In the genomic region with DNA sequence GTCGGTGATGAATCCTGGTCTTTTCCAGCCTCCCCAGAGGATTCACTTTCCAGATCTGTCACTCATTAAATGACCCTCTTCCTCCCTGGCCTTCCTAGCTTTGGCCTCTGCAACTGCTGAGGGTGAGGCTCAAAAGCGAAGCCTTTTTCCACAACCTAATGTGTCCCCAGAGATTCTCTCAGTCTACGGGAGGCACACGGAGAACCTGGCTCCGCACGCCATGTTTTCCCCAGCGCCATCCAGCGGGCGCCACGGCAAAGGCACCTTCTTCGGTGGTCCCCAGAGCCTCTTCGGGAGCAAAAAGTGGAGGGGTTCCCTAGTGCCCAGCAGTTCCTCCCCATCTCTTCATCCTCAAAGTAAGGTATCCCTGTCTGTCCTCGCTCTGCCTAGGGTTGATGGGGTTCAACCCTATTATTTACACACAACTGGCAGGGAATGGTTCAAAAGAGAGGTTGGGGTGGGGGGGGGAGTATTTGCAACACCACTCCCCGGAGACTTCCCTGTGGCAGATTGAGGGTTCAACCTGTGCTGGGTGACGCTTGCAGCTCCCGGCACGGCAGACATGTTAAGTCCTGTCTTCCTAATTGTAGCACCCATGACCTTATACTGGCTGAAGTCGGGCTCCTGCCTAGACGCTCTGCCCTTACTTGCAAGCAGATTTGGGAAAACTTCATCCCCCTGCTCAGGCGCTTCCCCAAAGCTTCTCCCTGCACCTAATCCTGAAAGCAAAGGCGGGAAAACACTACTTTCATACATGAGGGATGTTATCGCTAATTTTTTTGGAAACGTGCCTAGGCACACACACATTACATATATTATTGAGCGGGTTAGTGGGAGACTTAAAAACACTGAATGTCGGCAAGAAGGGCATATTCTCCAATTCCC, we compare ENCODE assay signal across 15 mouse cellular contexts. TPM values are rescaled to one million over a fixed set of nuclear protein-coding genes. Genes with fewer than 3 reads are reported as not detected.
DNase-seq lines count a peak whose midpoint lies in the region; ATAC-seq and TF ChIP-seq lines count a peak whose summit lies in the region.
"Had no signal": no experiment of that assay in that cellular context is flagged by ENCODE, and none has a peak within 500 bp of the region (broad histone marks: within the 10 kb centered on the region; RNA-seq: fewer than 3 reads in every experiment).

No protein-coding gene starts in this region.

- no peak overlapping the region for H3K4me3 ChIP-seq in hindbrain, embryonic 10.5 days
- H3K4me3 ChIP-seq in hindbrain, embryonic 13.5 days, result no peak overlapping the region
- H3K4me3 ChIP-seq in lung, postnatal 0 days (ENCODE audit: low read depth, low read length), result no peak overlapping the region
- no peak overlapping the region for H3K4me3 ChIP-seq in liver, embryonic 12.5 days

- peak; percentile 35 for DNase-seq in hindbrain, embryonic 10.5 days (ENCODE audit: low spot score)
- no peak for DNase-seq in lung, postnatal 0 days (ENCODE audit: low spot score)
- no peak for DNase-seq in lung, postnatal 14 days
- DNase-seq in brain, embryonic 14.5 days (ENCODE audit: low read depth), result no peak
- no peak for DNase-seq in adrenal gland, adult 8-10 months
- DNase-seq in layer of hippocampus, postnatal 10 days (ENCODE audit: low spot score in 2 of 2), result no peak
- DNase-seq: B cell, adult 2 months; heart, adult 18-20 months; heart, postnatal 14 days; kidney, adult 8-10 months; thymus, postnatal 36 days had no signal

- no peak overlapping the region for H3K4me2 ChIP-seq in hindbrain, embryonic 13.5 days
- H3K4me2 ChIP-seq in lung, postnatal 0 days (replicated peaks; ENCODE audit: low read depth, low read length), result no peak overlapping the region
- peak overlapping the region; percentile 18; the same call in 1 of the 2 replicates for H3K4me2 ChIP-seq in liver, embryonic 12.5 days

- peaks cover 100% of the 10 kb centered on the region for H3K27me3 ChIP-seq in hindbrain, embryonic 10.5 days (ENCODE audit: insufficient read depth, poor library complexity, severe bottlenecking)
- H3K27me3 ChIP-seq in hindbrain, embryonic 13.5 days, result peaks cover 100% of the 10 kb centered on the region
- peaks cover 39% of the 10 kb centered on the region for H3K27me3 ChIP-seq in lung, postnatal 0 days (replicated peaks; ENCODE audit: insufficient read depth, low read length)
- peaks cover 100% of the 10 kb centered on the region for H3K27me3 ChIP-seq in liver, embryonic 12.5 days (replicated peaks)

- no peaks in the 10 kb centered on the region for H3K9me3 ChIP-seq in hindbrain, embryonic 10.5 days
- H3K9me3 ChIP-seq in hindbrain, embryonic 13.5 days, result no peaks in the 10 kb centered on the region
- no peaks in the 10 kb centered on the region for H3K9me3 ChIP-seq in lung, postnatal 0 days (ENCODE audit: low read length)
- H3K9me3 ChIP-seq in liver, embryonic 12.5 days (replicated peaks), result no peaks in the 10 kb centered on the region

- H3K9ac ChIP-seq in hindbrain, embryonic 13.5 days, result no peak overlapping the region
- no peak overlapping the region for H3K9ac ChIP-seq in lung, postnatal 0 days (replicated peaks; ENCODE audit: low read depth)
- H3K9ac ChIP-seq in liver, embryonic 12.5 days, result no peak overlapping the region

- under 1% methylated on average over 25 of the region's 25 CpGs for WGBS in hindbrain, embryonic 10.5 days
- 2% methylated on average over 25 of the region's 25 CpGs for WGBS in hindbrain, embryonic 13.5 days
- 21% methylated on average over 24 of the region's 25 CpGs for WGBS in lung, postnatal 0 days
- WGBS in liver, embryonic 12.5 days (ENCODE audit: insufficient replicate concordance), result 5% methylated on average over 25 of the region's 25 CpGs

- TF ChIP-seq CTCF in lung, postnatal 0 days (IDR thresholded peaks at IDR 0.05), result peak; percentile 25; the same call in 1 of the 2 replicates
- 0 out of 2 replicates have a peak, but pooled peaks have one; percentile 5 for TF ChIP-seq CTCF in brain, embryonic 14.5 days (IDR thresholded peaks at IDR 0.05; ENCODE audit: borderline replicate concordance, extremely low read depth, insufficient read depth, insufficient read length)

- H3K4me1 ChIP-seq in hindbrain, embryonic 10.5 days (replicated peaks), result peaks cover 5% of the 10 kb centered on the region; the same call in 1 of the 2 replicates
- H3K4me1 ChIP-seq in hindbrain, embryonic 13.5 days (replicated peaks), result peaks cover 5% of the 10 kb centered on the region; the same call in 1 of the 2 replicates
- H3K4me1 ChIP-seq in lung, postnatal 0 days (ENCODE audit: insufficient read depth, low read depth, low read length), result peaks cover 3% of the 10 kb centered on the region; the same call in 1 of the 2 replicates
- no peaks in the 10 kb centered on the region for H3K4me1 ChIP-seq in liver, embryonic 12.5 days

- ATAC-seq in hindbrain, embryonic 13.5 days (ENCODE audit: low FRiP score), result no peak
- no peak for ATAC-seq in lung, postnatal 0 days
- ATAC-seq in liver, embryonic 12.5 days, result no peak

- H3K36me3 ChIP-seq in hindbrain, embryonic 10.5 days, result no peaks in the 10 kb centered on the region
- H3K36me3 ChIP-seq in hindbrain, embryonic 13.5 days, result no peaks in the 10 kb centered on the region
- no peaks in the 10 kb centered on the region for H3K36me3 ChIP-seq in lung, postnatal 0 days (ENCODE audit: insufficient read depth, low read length)
- no peaks in the 10 kb centered on the region for H3K36me3 ChIP-seq in liver, embryonic 12.5 days

- TF ChIP-seq POLR2A in brain, embryonic 14.5 days (IDR thresholded peaks at IDR 0.05; ENCODE audit: borderline replicate concordance, extremely low read depth, insufficient read depth, insufficient read length, poor library complexity, severe bottlenecking), result no peak

- no peak overlapping the region for H3K27ac ChIP-seq in hindbrain, embryonic 10.5 days
- no peak overlapping the region for H3K27ac ChIP-seq in hindbrain, embryonic 13.5 days
- no peak overlapping the region for H3K27ac ChIP-seq in lung, postnatal 0 days (ENCODE audit: low read length)
- H3K27ac ChIP-seq in liver, embryonic 12.5 days, result no peak overlapping the region

- no peak for TF ChIP-seq EP300 in lung, postnatal 0 days (IDR thresholded peaks at IDR 0.05)

RNA-seq across cellular contexts. Expression of a gene that starts 9.7 kb away (rescaled TPM):
- 5.8 and 13.0 TPM in 2 replicates for polyA plus RNA-seq in hindbrain, embryonic 10.5 days (2016; fragmentation: Nextera tagmentation; extraction: Ambion mirVana)
- polyA plus RNA-seq in hindbrain, embryonic 13.5 days (2015; fragmentation: Nextera tagmentation; extraction: Ambion mirVana), result 5.3 and 6.0 TPM in 2 replicates
- 44.7 and 54.8 TPM in 2 replicates for polyA plus RNA-seq in lung, postnatal 0 days (2015; fragmentation: Nextera tagmentation; extraction: Ambion mirVana)
- 1.0 and 3.0 TPM in 2 replicates for polyA plus RNA-seq in brain, embryonic 14.5 days (2012; rRNA removed)
- polyA plus RNA-seq in liver, embryonic 12.5 days (2016; fragmentation: Nextera tagmentation; extraction: Ambion mirVana), result 9.3 and 10.7 TPM in 2 replicates
- 100 to 1,000 TPM; 299 to 549 (median 400) TPM for total RNA-seq in adrenal gland, adult 8-10 months (2022)
- total RNA-seq in layer of hippocampus, postnatal 10 days (2021), result 1 to 10 TPM; 3.0 to 3.6 TPM
- total RNA-seq: common myeloid progenitor, adult 5-6 weeks; megakaryocyte, adult 5-6 weeks had no signal
